Mouse (Mus musculus) stomach, postnatal 0 days (tissue): ENCODE measurements around the gene Gng2.

Source experiments
- CTCF ChIP-seq: IDR thresholded peaks from 2 replicates; pipeline ENCODE4 v1.5.1; 2016; ENCODE audit warnings: antibody characterized with exemption, low read depth, mild to moderate bottlenecking, moderate library complexity
- EP300 ChIP-seq: optimal IDR thresholded peaks from 2 replicates; pipeline ENCODE3; 2016; ENCODE audit warnings: antibody characterized with exemption

- TF ChIP-seq EP300 (no peak), CTCF (peak; percentile 24)
These were observed 115.9 kb downstream of the Gng2 start for GRCm38 (mm10) chr14:19861311-19862080.
